Mouse (Mus musculus) liver, embryonic 16.5 days (tissue): Measurements from ENCODE around the gene Pafah1b1. TPM values are rescaled to one million over a fixed set of nuclear protein-coding genes. Genes with fewer than 3 reads are reported as not detected.

ENCODE experiments used
- ATAC-seq: fragments of 200-750 bp; cut with Nextera tagmentation; 2 replicates; pipeline ENCODE4 v1.8.0; 2017; ENCODE audit warnings: low read depth, mild to moderate bottlenecking, moderate number of reproducible peaks, moderate library complexity
- H3K27ac ChIP-seq: fragments of 300-500 bp; sonication (generic); 2 replicates; pipeline ENCODE4 v1.5.1; 2014; ENCODE audit warnings: mild to moderate bottlenecking, low read length
- H3K27me3 ChIP-seq: fragments of 300-500 bp; sonication (generic); 2 replicates; pipeline ENCODE4 v1.6.1; 2014; ENCODE audit warnings: low read depth, low read length, mixed read lengths; ENCODE audit not compliant: control insufficient read depth, insufficient read depth
- H3K36me3 ChIP-seq: fragments of 300-500 bp; sonication (generic); 2 replicates; pipeline ENCODE4 v1.6.1; 2014; ENCODE audit warnings: mild to moderate bottlenecking; ENCODE audit not compliant: control insufficient read depth, insufficient read depth
- H3K4me1 ChIP-seq: fragments of 300-500 bp; sonication (generic); 2 replicates; pipeline ENCODE4 v1.6.1; 2014; ENCODE audit warnings: low read depth, low read length, mixed read lengths; ENCODE audit not compliant: control insufficient read depth
- H3K4me2 ChIP-seq: fragments of 300-500 bp; sonication (generic); 2 replicates; pipeline ENCODE4 v1.6.1; 2014; ENCODE audit warnings: low read depth, low read length, mixed read lengths
- H3K4me3 ChIP-seq: fragments of 300-500 bp; sonication (generic); 2 replicates; pipeline ENCODE4 v1.5.1; 2014; ENCODE audit warnings: low read depth, mild to moderate bottlenecking, low read length
- H3K9ac ChIP-seq: fragments of 300-500 bp; sonication (generic); 2 replicates; pipeline ENCODE4 v1.6.1; 2014; ENCODE audit warnings: low read depth, low read length
- H3K9me3 ChIP-seq: fragments of 300-500 bp; sonication (generic); replicated peaks from 2 replicates; pipeline ENCODE4 v1.6.1; 2016; ENCODE audit warnings: low read length; ENCODE audit not compliant: control insufficient read depth
- WGBS: fragments of 180-500 bp; shearing (Covaris S2); extraction: QIAGEN DNeasy Blood & Tissue Kit; methylation state at CpG from one replicate; pipeline ENCODE4 v1.1.7; 2014; ENCODE audit not compliant: insufficient replicate concordance; 5-methylcytosine and 5-hydroxymethylcytosine counted together
- polyA plus RNA-seq: library from polyadenylated mRNA; unstranded; fragments of >200 nt; fragmentation: Nextera tagmentation; extraction: Ambion mirVana; gene quantifications from 2 replicates; pipeline ENCODE4 v1.2.1, GENCODE M21; 2015

The Pafah1b1 gene
- polyA plus RNA-seq, 1 experiment from 2014 or later: 26.4 TPM

- H3K4me1 ChIP-seq: no peaks in the 10 kb centered on the region
- no peak for ATAC-seq
- no peak overlapping the region for H3K9ac ChIP-seq
- no peak overlapping the region for H3K4me3 ChIP-seq
- 69% methylated on average over 6 of the region's 6 CpGs for WGBS
- no peaks in the 10 kb centered on the region for H3K27me3 ChIP-seq
- H3K36me3 ChIP-seq: peaks cover 63% of the 10 kb centered on the region
- no peaks in the 10 kb centered on the region for H3K9me3 ChIP-seq
- H3K4me2 ChIP-seq: no peak overlapping the region
- H3K27ac ChIP-seq: no peak overlapping the region
These were observed 62.2 kb downstream of the Pafah1b1 start for GRCm38 (mm10) chr11:74662221-74662620.

GRCm38 (mm10) chr11:74661641-74662040 is 62.8 kb downstream of the Pafah1b1 start:
- Histone ChIP-seq H3K4me2 (no peak overlapping the region), H3K4me3 (no peak overlapping the region), H3K27ac (no peak overlapping the region), H3K9ac (no peak overlapping the region), H3K36me3 (peaks cover 66% of the 10 kb centered on the region), H3K27me3 (no peaks in the 10 kb centered on the region), H3K4me1 (no peaks in the 10 kb centered on the region), H3K9me3 (no peaks in the 10 kb centered on the region)
- 77% methylated on average over 19 of the region's 19 CpGs for WGBS
- no peak for ATAC-seq

GRCm38 (mm10) chr11:74660336-74660735 is 64.1 kb downstream of the Pafah1b1 start:
- H3K36me3 ChIP-seq: peaks cover 62% of the 10 kb centered on the region
- H3K9me3 ChIP-seq: no peaks in the 10 kb centered on the region
- no peak for ATAC-seq
- H3K4me3 ChIP-seq: no peak overlapping the region
- WGBS: 84% methylated on average over 13 of the region's 13 CpGs
- H3K27ac ChIP-seq: no peak overlapping the region
- H3K27me3 ChIP-seq: no peaks in the 10 kb centered on the region
- no peak overlapping the region for H3K9ac ChIP-seq
- no peak overlapping the region for H3K4me2 ChIP-seq
- H3K4me1 ChIP-seq: no peaks in the 10 kb centered on the region

- H3K4me3 ChIP-seq: no peak overlapping the region
- H3K36me3 ChIP-seq: peaks cover 40% of the 10 kb centered on the region
- H3K9me3 ChIP-seq: no peaks in the 10 kb centered on the region
- peaks cover 14% of the 10 kb centered on the region for H3K4me1 ChIP-seq
- ATAC-seq: no peak
- H3K27me3 ChIP-seq: no peaks in the 10 kb centered on the region
- no peak overlapping the region for H3K4me2 ChIP-seq
- WGBS: 64% methylated on average over 3 of the region's 3 CpGs
- H3K9ac ChIP-seq: no peak overlapping the region
- no peak overlapping the region for H3K27ac ChIP-seq
These were observed 68.5 kb downstream of the Pafah1b1 start for GRCm38 (mm10) chr11:74655941-74656340.

- Histone ChIP-seq H3K27me3 (no peaks in the 10 kb centered on the region), H3K36me3 (peaks cover 19% of the 10 kb centered on the region), H3K4me2 (peak overlapping the region; percentile 96), H3K27ac (no peak overlapping the region), H3K4me1 (peaks cover 37% of the 10 kb centered on the region), H3K4me3 (no peak overlapping the region), H3K9me3 (no peaks in the 10 kb centered on the region), H3K9ac (no peak overlapping the region)
- WGBS: 52% methylated on average over 6 of the region's 6 CpGs
- ATAC-seq: no peak
These were observed 71.1 kb downstream of the Pafah1b1 start for GRCm38 (mm10) chr11:74653385-74653784.

- ATAC-seq: no peak
- no peak overlapping the region for H3K9ac ChIP-seq
- H3K27me3 ChIP-seq: no peaks in the 10 kb centered on the region
- H3K4me2 ChIP-seq: peak overlapping the region; percentile 96
- H3K4me3 ChIP-seq: no peak overlapping the region
- peaks cover 41% of the 10 kb centered on the region for H3K4me1 ChIP-seq
- H3K36me3 ChIP-seq: peaks cover 13% of the 10 kb centered on the region
- 67% methylated on average over 4 of the region's 4 CpGs for WGBS
- H3K27ac ChIP-seq: no peak overlapping the region
- no peaks in the 10 kb centered on the region for H3K9me3 ChIP-seq
These were observed 71.7 kb downstream of the Pafah1b1 start for GRCm38 (mm10) chr11:74652791-74653191.

GRCm38 (mm10) chr11:74650576-74651100 is 73.8 kb downstream of the Pafah1b1 start:
- peaks cover 41% of the 10 kb centered on the region for H3K4me1 ChIP-seq

GRCm38 (mm10) chr11:74649647-74650551 is 74.6 kb downstream of the Pafah1b1 start:
- Histone ChIP-seq H3K9me3 (no peaks in the 10 kb centered on the region), H3K4me2 (peak overlapping the region; percentile 96), H3K27me3 (no peaks in the 10 kb centered on the region), H3K4me3 (peak overlapping the region; percentile 88), H3K36me3 (no peaks in the 10 kb centered on the region), H3K27ac (peak overlapping the region; percentile 84), H3K9ac (peak overlapping the region; percentile 81), H3K4me1 (peaks cover 41% of the 10 kb centered on the region)
- ATAC-seq: peak; percentile 63
- under 1% methylated on average over 53 of the region's 53 CpGs for WGBS

More at GRCm38 (mm10) chr11:74650576-74651100, 73.8 kb downstream of the Pafah1b1 start:
- H3K36me3 ChIP-seq: no peaks in the 10 kb centered on the region
- peak overlapping the region; percentile 96 for H3K4me2 ChIP-seq
- no peaks in the 10 kb centered on the region for H3K27me3 ChIP-seq
- no peak for ATAC-seq
- H3K9me3 ChIP-seq: no peaks in the 10 kb centered on the region
- H3K4me3 ChIP-seq: peak overlapping the region; percentile 88
- WGBS: 41% methylated on average over 4 of the region's 4 CpGs
- H3K27ac ChIP-seq: peak overlapping the region; percentile 25; the same call in 1 of the 2 replicates
- peak overlapping the region; percentile 81; the same call in 1 of the 2 replicates for H3K9ac ChIP-seq

- ATAC-seq: peak; percentile 90
- no peaks in the 10 kb centered on the region for H3K36me3 ChIP-seq
- H3K9me3 ChIP-seq: no peaks in the 10 kb centered on the region
- no peaks in the 10 kb centered on the region for H3K27me3 ChIP-seq
- H3K4me2 ChIP-seq: peak within 1 kb of the TSS; percentile 96
- peak within 1 kb of the TSS; percentile 81 for H3K9ac ChIP-seq
- H3K4me1 ChIP-seq: peaks cover 41% of the 10 kb centered on the region
- H3K4me3 ChIP-seq: peak within 1 kb of the TSS; percentile 88
- H3K27ac ChIP-seq: peak within 1 kb of the TSS; percentile 84
- 0% methylated on average over 58 of the region's 58 CpGs for WGBS
These were observed 75.3 kb downstream of the Pafah1b1 start, which contains the start of gene Cluh for GRCm38 (mm10) chr11:74649095-74649646. Cluh (plus strand) TSS chr11:74649495.
